Mouse (Mus musculus): ENCODE data around the gene Nol9.

- TF ChIP-seq USF2 (IDR thresholded peaks at IDR 0.05; ENCODE audit: borderline replicate concordance in 1 of 2, insufficient read depth in 1 of 2, low read depth in 1 of 2, low read length in 2 of 2) (no peak), KAT2A (conservative IDR thresholded peaks at IDR 0.05; ENCODE audit: low read depth, low read length) (no peak)
These were observed 69.6 kb downstream of the Nol9 start for GRCm38 (mm10) chr4:152108673-152109072.

Measured in MEL (cell line).